Mouse (Mus musculus): ENCODE measurements at regions not wholly inside any gene's neighbourhood (a gene's known extent, or its start where the extent isn't known, plus 50 kb on each side); places are given as distances from the start of the nearest gene placed in this dataset.

GRCm38 (mm10) chr10:21482055-21482454 lies 105.0 kb downstream of the Aldh8a1 start:
- no peak for DNase-seq (ENCODE audit: extremely low read depth, low read depth, low spot score)

DNA sequence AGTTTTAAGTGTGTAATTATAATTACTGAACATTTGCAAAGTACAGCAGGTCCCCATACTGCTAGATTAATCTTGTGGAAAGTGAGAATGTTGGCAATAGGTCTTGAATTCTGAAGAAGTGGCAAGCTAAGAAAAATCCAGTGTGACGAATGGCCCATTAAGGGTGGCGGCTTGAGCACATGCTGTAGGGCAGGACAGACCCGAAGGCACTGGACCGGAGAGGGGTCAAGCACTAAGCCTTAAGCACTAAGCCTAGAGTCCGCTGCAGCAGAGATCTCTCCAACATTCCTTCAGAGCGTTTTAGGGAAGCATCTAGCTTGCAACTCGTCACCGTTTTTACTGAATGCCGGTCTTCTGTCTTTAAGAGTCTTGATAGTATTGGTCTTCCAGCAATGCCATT lies 105.6 kb downstream of the Aldh8a1 start:
- DNase-seq (ENCODE audit: extremely low read depth, low read depth, low spot score): no peak

- DNase-seq (ENCODE audit: extremely low read depth, low read depth, low spot score): no peak
Observed at GRCm38 (mm10) chr10:21483373-21483772, 106.3 kb downstream of the Aldh8a1 start.

- DNase-seq (ENCODE audit: extremely low read depth, low read depth, low spot score): no peak
Observed at GRCm38 (mm10) chr10:21488374-21488930, 104.5 kb upstream of the 1700020N01Rik start.

- DNase-seq (ENCODE audit: extremely low read depth, low read depth, low spot score): no peak
Observed at GRCm38 (mm10) chr10:21490910-21491309, 102.0 kb upstream of the 1700020N01Rik start.

DNA sequence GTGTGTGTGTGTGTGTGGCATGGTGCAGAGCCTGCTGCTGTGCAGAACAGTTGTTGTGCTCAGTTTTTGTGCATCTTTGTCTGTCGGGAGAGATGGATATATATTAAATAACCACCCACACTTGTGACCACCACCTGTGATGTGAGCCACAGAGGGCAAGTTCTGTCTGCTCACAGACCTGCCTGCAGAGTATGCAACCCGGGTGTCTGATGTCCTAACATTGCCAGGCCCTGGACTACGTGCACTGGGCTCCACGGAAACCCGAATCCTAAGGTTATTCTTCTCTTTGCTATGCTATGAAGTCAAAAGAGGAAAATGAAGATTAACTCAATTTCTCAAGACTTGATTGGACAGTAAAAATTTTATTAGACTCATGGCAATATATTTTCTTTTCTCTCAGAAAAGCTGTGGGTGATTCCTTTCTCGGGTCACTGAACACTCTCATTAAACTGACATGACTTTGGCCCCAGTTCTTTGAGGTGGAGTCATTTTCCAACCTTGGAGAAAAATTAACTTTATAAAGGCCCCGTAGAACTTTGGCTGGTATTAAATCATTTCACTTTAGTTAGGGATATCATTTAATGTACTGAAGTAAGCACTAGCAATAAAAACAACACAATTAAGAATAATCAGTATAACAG lies 100.6 kb upstream of the 1700020N01Rik start:
- no peak for DNase-seq (ENCODE audit: extremely low read depth, low read depth, low spot score)

GRCm38 (mm10) chr10:21494536-21494935 lies 98.4 kb upstream of the 1700020N01Rik start:
- DNase-seq (ENCODE audit: extremely low read depth, low read depth, low spot score): no peak

DNA sequence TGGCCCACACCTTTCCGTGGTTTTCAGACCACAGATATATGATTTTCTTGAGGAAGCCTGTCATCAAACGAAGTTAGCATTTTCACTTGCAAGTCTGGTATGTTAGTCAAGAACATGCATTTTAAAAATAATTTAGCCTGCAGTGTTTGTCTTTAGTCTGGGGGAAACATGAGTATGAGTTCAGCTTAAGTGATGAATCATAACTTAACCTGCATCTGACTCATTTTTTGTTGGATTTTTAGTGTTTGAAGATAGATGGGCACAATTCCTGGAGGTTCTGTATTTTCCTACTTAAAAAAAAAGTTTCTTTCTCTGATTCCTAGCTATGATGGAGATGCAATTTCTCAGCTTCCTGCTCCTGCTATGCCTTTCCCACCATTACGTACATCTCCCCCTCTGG lies 95.8 kb upstream of the 1700020N01Rik start:
- no peak for DNase-seq (ENCODE audit: extremely low read depth, low read depth, low spot score)

DNA sequence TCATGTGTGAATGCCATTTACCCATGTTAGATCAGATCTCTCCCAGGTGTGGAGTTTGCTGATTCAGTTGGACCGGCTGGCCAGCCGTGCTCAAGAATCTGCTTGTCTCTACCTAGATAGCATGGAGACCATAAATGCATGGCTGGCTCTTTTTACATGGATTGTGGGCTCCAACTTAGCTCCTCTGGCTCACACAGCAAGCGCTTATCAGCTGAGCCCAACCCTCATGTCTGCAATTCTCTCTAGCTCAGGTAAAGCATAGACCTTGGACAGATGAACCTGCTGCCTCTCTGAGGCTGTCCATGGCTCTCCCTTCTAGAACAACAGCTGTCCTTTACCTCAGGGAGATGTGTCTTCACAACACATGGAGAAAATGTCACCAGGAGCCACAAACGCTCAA lies 94.8 kb upstream of the 1700020N01Rik start:
- no peak for DNase-seq (ENCODE audit: extremely low read depth, low read depth, low spot score)

GRCm38 (mm10) chr10:21501658-21502057 lies 91.3 kb upstream of the 1700020N01Rik start:
- no peak for DNase-seq (ENCODE audit: extremely low read depth, low read depth, low spot score)

- no peak for DNase-seq (ENCODE audit: extremely low read depth, low read depth, low spot score)
Observed at GRCm38 (mm10) chr10:21504431-21504830, 88.5 kb upstream of the 1700020N01Rik start.

DNA sequence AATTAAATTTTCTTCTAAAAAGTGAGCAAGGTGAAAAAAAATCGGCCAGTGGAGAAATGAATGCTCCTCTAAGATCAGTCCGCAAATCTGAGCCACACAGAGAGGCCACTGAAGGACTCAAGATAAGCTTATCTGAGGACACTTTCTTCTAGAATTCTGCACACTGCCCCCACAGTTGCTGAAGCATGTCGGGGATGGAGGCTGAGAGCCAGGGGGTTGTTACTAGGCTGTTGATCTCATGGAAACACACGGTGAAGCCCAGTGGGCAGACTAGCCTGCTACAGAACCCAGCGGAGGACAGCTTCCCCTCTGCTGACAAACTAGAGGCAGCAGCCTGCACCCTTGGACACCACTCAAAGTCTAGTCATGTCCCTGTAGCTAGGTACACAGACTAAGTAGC lies 81.6 kb upstream of the 1700020N01Rik start:
- DNase-seq (ENCODE audit: extremely low read depth, low read depth, low spot score): no peak

GRCm38 (mm10) chr10:21512486-21512885 lies 80.5 kb upstream of the 1700020N01Rik start:
- DNase-seq (ENCODE audit: extremely low read depth, low read depth, low spot score): no peak

- DNase-seq (ENCODE audit: extremely low read depth, low read depth, low spot score): no peak
Observed at GRCm38 (mm10) chr10:21517721-21518120, 75.2 kb upstream of the 1700020N01Rik start.

GRCm38 (mm10) chr10:21520854-21521253 lies 72.1 kb upstream of the 1700020N01Rik start:
- DNase-seq (ENCODE audit: extremely low read depth, low read depth, low spot score): no peak

- no peak for DNase-seq (ENCODE audit: extremely low read depth, low read depth, low spot score)
Observed at GRCm38 (mm10) chr10:21525555-21525954, 67.4 kb upstream of the 1700020N01Rik start.

GRCm38 (mm10) chr10:21528396-21528795 lies 64.5 kb upstream of the 1700020N01Rik start:
- DNase-seq (ENCODE audit: extremely low read depth, low read depth, low spot score): no peak

- DNase-seq (ENCODE audit: extremely low read depth, low read depth, low spot score): no peak
Observed at GRCm38 (mm10) chr10:21529098-21529749, 63.7 kb upstream of the 1700020N01Rik start.

GRCm38 (mm10) chr10:21532142-21532541 lies 60.8 kb upstream of the 1700020N01Rik start:
- no peak for DNase-seq (ENCODE audit: extremely low read depth, low read depth, low spot score)

- DNase-seq (ENCODE audit: extremely low read depth, low read depth, low spot score): no peak
Observed at GRCm38 (mm10) chr10:21535631-21536030, 57.3 kb upstream of the 1700020N01Rik start.

- no peak for DNase-seq (ENCODE audit: extremely low read depth, low read depth, low spot score)
Observed at GRCm38 (mm10) chr10:21538481-21538880, 54.5 kb upstream of the 1700020N01Rik start.

All from fat pad, adult 2 months (tissue).